Mouse (Mus musculus) left cerebral cortex, postnatal 25 days (tissue): Measurements from ENCODE around the gene Ccer1. TPM values are rescaled to one million over a fixed set of nuclear protein-coding genes. Genes with fewer than 3 reads are reported as not detected.
"Not testable (repeated sequence)": the region's sequence is repeated elsewhere in the genome, so short reads cannot be mapped to it uniquely, and the experiment has no call there.

ENCODE experiments used
- DNase-seq, 2 experiments: peaks; one replicate each; pipeline ENCODE4 v3.0.0; 2022; ENCODE audit warnings: low spot score in 2 of 2, mixed read lengths in 1 of 2
- intact Hi-C: fragments of 180-260 bp; cut with DNase I; formaldehyde crosslinking; loops from one replicate; pipeline ENCODE4 v1.15.1; 2025
- total RNA-seq, 2 experiments: library from RNA; stranded (reverse); gene quantifications; 2 replicates each; pipeline ENCODE4 v1.2.3; 2021

Ccer1 gene
- total RNA-seq, 2 experiments from 2014 or later = not detected

GRCm38 (mm10) chr10:97726655-97727054 lies 33.8 kb downstream of the Ccer1 start, which contains the start of gene C030005K15Rik:
C030005K15Rik (minus strand) TSS chr10:97726755.
- intact Hi-C loops, DNase-seq: not testable (repeated sequence)

Other genes with a start within 250 kb of the Ccer1 start
- gene Dcn, start 213.4 kb upstream of the Ccer1 start, total RNA-seq = 10 to 100 TPM; 15.9 to 27.7 TPM
- gene Lum, start 127.9 kb upstream of the Ccer1 start, total RNA-seq = 1 to 10 TPM; 1.9 to 2.7 TPM
- not detected for gene Kera, start 86.2 kb upstream of the Ccer1 start, total RNA-seq
- under 1 TPM in 1 of 2 experiments, not detected in 1; 0.25 TPM for gene Epyc, start 49.0 kb upstream of the Ccer1 start, total RNA-seq
- gene C030005K15Rik, start 33.7 kb downstream of the Ccer1 start, total RNA-seq = under 1 TPM in 1 of 2 experiments, not detected in 1; 0.37 TPM